Mouse (Mus musculus): Measurements from ENCODE around the gene Ugt1a9. TPM values are rescaled to one million over a fixed set of nuclear protein-coding genes. Genes with fewer than 3 reads are reported as not detected.
"Not testable (repeated sequence)": the region's sequence is repeated elsewhere in the genome, so short reads cannot be mapped to it uniquely, and the experiment has no call there.

Gene Ugt1a9
- total RNA-seq, 2 experiments from 2014 or later, result not detected

- intact Hi-C loops (cut with DNase I), result no loop called here
- DNase-seq, result peak; percentile 22
- Histone ChIP-seq H3K4me3 (no peak overlapping the region), H3K27ac (no peak overlapping the region)
- no peak for TF ChIP-seq CTCF (IDR thresholded peaks at IDR 0.05)
Observed at GRCm38 (mm10) chr1:88224029-88224776, 153.6 kb downstream of the Ugt1a9 start.

GRCm38 (mm10) chr1:88225301-88225700 lies 154.7 kb downstream of the Ugt1a9 start:
- H3K27ac ChIP-seq, DNase-seq, H3K4me3 ChIP-seq: not testable (repeated sequence)
- intact Hi-C loops (cut with DNase I), result loop anchor here (5.0 kb wide), 1 partner anchor 72 kb away; no protein-coding TSS in a partner anchor

GRCm38 (mm10) chr1:88225741-88226140 lies 155.1 kb downstream of the Ugt1a9 start:
- no peak for TF ChIP-seq CTCF (IDR thresholded peaks at IDR 0.05)
- no peak overlapping the region for H3K27ac ChIP-seq
- H3K4me3 ChIP-seq, result no peak overlapping the region
- intact Hi-C loops (cut with DNase I), result loop anchor here (5.0 kb wide), 1 partner anchor 72 kb away; no protein-coding TSS in a partner anchor
- peak; percentile 14 for DNase-seq

GRCm38 (mm10) chr1:88226670-88227379 lies 156.2 kb downstream of the Ugt1a9 start, which contains the start of gene Mroh2a:
Gene Mroh2a (plus strand): TSS chr1:88226986.
- TF ChIP-seq CTCF (IDR thresholded peaks at IDR 0.05), result no peak
- peak; percentile 31 for DNase-seq

GRCm38 (mm10) chr1:88227482-88227881 lies 156.9 kb downstream of the Ugt1a9 start:
- no peak overlapping the region for H3K27ac ChIP-seq
- no peak for DNase-seq
- TF ChIP-seq CTCF (IDR thresholded peaks at IDR 0.05), result no peak
- intact Hi-C loops (cut with DNase I), result loop anchor here (5.0 kb wide), 1 partner anchor 70 kb away; no protein-coding TSS in a partner anchor
- no peak overlapping the region for H3K4me3 ChIP-seq

More at GRCm38 (mm10) chr1:88226670-88227379, 156.2 kb downstream of the Ugt1a9 start, which contains the start of gene Mroh2a:
- H3K27ac ChIP-seq, result no peak within 1 kb of the TSS
- no peak within 1 kb of the TSS for H3K4me3 ChIP-seq
- intact Hi-C loops (cut with DNase I), result loop anchor here (5.0 kb wide), 1 partner anchor 70 kb away; no protein-coding TSS in a partner anchor

GRCm38 (mm10) chr1:88228121-88228520 lies 157.5 kb downstream of the Ugt1a9 start:
- Histone ChIP-seq H3K4me3 (no peak overlapping the region), H3K27ac (no peak overlapping the region)
- DNase-seq, result peak; percentile 23
- TF ChIP-seq CTCF (IDR thresholded peaks at IDR 0.05), result no peak
- intact Hi-C loops (cut with DNase I), result loop anchor here (5.0 kb wide), 1 partner anchor 69 kb away; no protein-coding TSS in a partner anchor

- Histone ChIP-seq H3K4me3 (no peak overlapping the region), H3K27ac (no peak overlapping the region)
- no peak for DNase-seq
- no peak for TF ChIP-seq CTCF (IDR thresholded peaks at IDR 0.05)
- intact Hi-C loops (cut with DNase I), result loop anchor here (5.0 kb wide), 1 partner anchor 68 kb away; no protein-coding TSS in a partner anchor
Observed at GRCm38 (mm10) chr1:88229566-88229965, 159.0 kb downstream of the Ugt1a9 start.

GRCm38 (mm10) chr1:88229986-88230385 lies 159.4 kb downstream of the Ugt1a9 start:
- no peak overlapping the region for H3K27ac ChIP-seq
- TF ChIP-seq CTCF (IDR thresholded peaks at IDR 0.05), result no peak
- H3K4me3 ChIP-seq, result no peak overlapping the region
- intact Hi-C loops (cut with DNase I), result loop anchor here (5.0 kb wide), 1 partner anchor 67 kb away; no protein-coding TSS in a partner anchor
- peak; percentile 25 for DNase-seq

GRCm38 (mm10) chr1:88230421-88230820 lies 159.8 kb downstream of the Ugt1a9 start:
- Histone ChIP-seq H3K4me3 (no peak overlapping the region), H3K27ac (no peak overlapping the region)
- DNase-seq, result peak; percentile 28
- no peak for TF ChIP-seq CTCF (IDR thresholded peaks at IDR 0.05)
- intact Hi-C loops (cut with DNase I), result no loop called here

GRCm38 (mm10) chr1:88230981-88231802 lies 160.6 kb downstream of the Ugt1a9 start:
- Histone ChIP-seq H3K4me3 (no peak overlapping the region), H3K27ac (no peak overlapping the region)
- DNase-seq, result no peak
- no peak for TF ChIP-seq CTCF (IDR thresholded peaks at IDR 0.05)
- intact Hi-C loops (cut with DNase I), result no loop called here

- H3K4me3 ChIP-seq, result no peak overlapping the region
- DNase-seq, result peak; percentile 13
Observed at GRCm38 (mm10) chr1:88231803-88232499, 161.4 kb downstream of the Ugt1a9 start.

More at GRCm38 (mm10) chr1:88231803-88232499, 161.4 kb downstream of the Ugt1a9 start:
- TF ChIP-seq CTCF (IDR thresholded peaks at IDR 0.05), result no peak
- intact Hi-C loops (cut with DNase I), result no loop called here
- H3K27ac ChIP-seq, result no peak overlapping the region

Data from gastrocnemius, adult 2 months (tissue).